Mouse (Mus musculus): ENCODE results near the gene Tenm3. TPM values are rescaled to one million over a fixed set of nuclear protein-coding genes. Genes with fewer than 3 reads are reported as not detected.

Gene Tenm3
- 30.4 and 49.8 TPM in 2 replicates for polyA plus RNA-seq (2014; fragmentation: Nextera tagmentation; extraction: Ambion mirVana)

- Histone ChIP-seq H3K27ac (ENCODE audit: low read depth, low read length) (peak within 1 kb of the TSS; percentile 52), H3K4me1 (replicated peaks; ENCODE audit: control insufficient read depth, insufficient read depth, low read length) (peaks cover 3% of the 10 kb centered on the region), H3K27me3 (ENCODE audit: control insufficient read depth, insufficient read depth, low read length) (peaks cover 13% of the 10 kb centered on the region), H3K4me3 (ENCODE audit: low read depth, low read length) (peak within 1 kb of the TSS; percentile 78), H3K4me2 (replicated peaks; ENCODE audit: low read depth, low read length) (peak within 1 kb of the TSS; percentile 92), H3K9ac (ENCODE audit: low read depth, low read length) (peak within 1 kb of the TSS; percentile 85), H3K9me3 (ENCODE audit: control insufficient read depth, low read length) (no peaks in the 10 kb centered on the region), H3K36me3 (ENCODE audit: control insufficient read depth, insufficient read depth, low read length) (no peaks in the 10 kb centered on the region)
- under 1% methylated on average over 19 of the region's 19 CpGs for WGBS
- ATAC-seq (ENCODE audit: low FRiP score), result peak; percentile 68
- peak; percentile 65 for DNase-seq (ENCODE audit: low spot score)
These were observed at the start of gene Tenm3 for GRCm38 (mm10) chr8:48843931-48844285. Tenm3 (minus strand) TSS chr8:48843951.

GRCm38 (mm10) chr8:48890216-48890765 is 46.5 kb upstream of the Tenm3 start:
- Histone ChIP-seq H3K27me3 (ENCODE audit: control insufficient read depth, insufficient read depth, low read length) (no peaks in the 10 kb centered on the region), H3K4me1 (replicated peaks; ENCODE audit: control insufficient read depth, insufficient read depth, low read length) (no peaks in the 10 kb centered on the region), H3K9me3 (ENCODE audit: control insufficient read depth, low read length) (no peaks in the 10 kb centered on the region), H3K4me3 (ENCODE audit: low read depth, low read length) (no peak overlapping the region), H3K4me2 (replicated peaks; ENCODE audit: low read depth, low read length) (no peak overlapping the region), H3K36me3 (ENCODE audit: control insufficient read depth, insufficient read depth, low read length) (no peaks in the 10 kb centered on the region), H3K9ac (ENCODE audit: low read depth, low read length) (no peak overlapping the region), H3K27ac (ENCODE audit: low read depth, low read length) (no peak overlapping the region)
- DNase-seq (ENCODE audit: low spot score), result peak; percentile 24
- WGBS, result 46% methylated on average over 7 of the region's 7 CpGs
- ATAC-seq (ENCODE audit: low FRiP score), result no peak

- no peak overlapping the region for H3K27ac ChIP-seq (ENCODE audit: low read depth, low read length)
- H3K4me2 ChIP-seq (replicated peaks; ENCODE audit: low read depth, low read length), result no peak overlapping the region
- no peak overlapping the region for H3K9ac ChIP-seq (ENCODE audit: low read depth, low read length)
- no peaks in the 10 kb centered on the region for H3K27me3 ChIP-seq (ENCODE audit: control insufficient read depth, insufficient read depth, low read length)
- H3K4me3 ChIP-seq (ENCODE audit: low read depth, low read length), result no peak overlapping the region
- H3K4me1 ChIP-seq (replicated peaks; ENCODE audit: control insufficient read depth, insufficient read depth, low read length), result no peaks in the 10 kb centered on the region
- ATAC-seq (ENCODE audit: low FRiP score), result no peak
- DNase-seq (ENCODE audit: low spot score), result no peak
- no peaks in the 10 kb centered on the region for H3K36me3 ChIP-seq (ENCODE audit: control insufficient read depth, insufficient read depth, low read length)
- WGBS, result 94% methylated on average over 4 of the region's 4 CpGs
- no peaks in the 10 kb centered on the region for H3K9me3 ChIP-seq (ENCODE audit: control insufficient read depth, low read length)
These were observed 40.5 kb upstream of the Tenm3 start for GRCm38 (mm10) chr8:48884270-48884669.

- Histone ChIP-seq H3K36me3 (ENCODE audit: control insufficient read depth, insufficient read depth, low read length) (no peaks in the 10 kb centered on the region), H3K9me3 (ENCODE audit: control insufficient read depth, low read length) (no peaks in the 10 kb centered on the region), H3K27ac (ENCODE audit: low read depth, low read length) (no peak overlapping the region), H3K4me1 (replicated peaks; ENCODE audit: control insufficient read depth, insufficient read depth, low read length) (no peaks in the 10 kb centered on the region), H3K9ac (ENCODE audit: low read depth, low read length) (no peak overlapping the region), H3K27me3 (ENCODE audit: control insufficient read depth, insufficient read depth, low read length) (no peaks in the 10 kb centered on the region), H3K4me2 (replicated peaks; ENCODE audit: low read depth, low read length) (no peak overlapping the region), H3K4me3 (ENCODE audit: low read depth, low read length) (no peak overlapping the region)
- DNase-seq (ENCODE audit: low spot score) (no peak), ATAC-seq (ENCODE audit: low FRiP score) (no peak)
- WGBS, result 89% methylated on average over 5 of the region's 5 CpGs
These were observed 36.8 kb upstream of the Tenm3 start for GRCm38 (mm10) chr8:48880585-48880984.

GRCm38 (mm10) chr8:48865972-48866371 is 22.2 kb upstream of the Tenm3 start:
- H3K9me3 ChIP-seq (ENCODE audit: control insufficient read depth, low read length), result no peaks in the 10 kb centered on the region
- 92% methylated on average over 5 of the region's 5 CpGs for WGBS

GRCm38 (mm10) chr8:48865485-48865884 is 21.7 kb upstream of the Tenm3 start:
- DNase-seq (ENCODE audit: low spot score), result no peak
- H3K9ac ChIP-seq (ENCODE audit: low read depth, low read length), result no peak overlapping the region
- no peak overlapping the region for H3K4me2 ChIP-seq (replicated peaks; ENCODE audit: low read depth, low read length)
- no peaks in the 10 kb centered on the region for H3K9me3 ChIP-seq (ENCODE audit: control insufficient read depth, low read length)
- H3K27ac ChIP-seq (ENCODE audit: low read depth, low read length), result no peak overlapping the region
- no peak overlapping the region for H3K4me3 ChIP-seq (ENCODE audit: low read depth, low read length)
- H3K27me3 ChIP-seq (ENCODE audit: control insufficient read depth, insufficient read depth, low read length), result no peaks in the 10 kb centered on the region
- H3K4me1 ChIP-seq (replicated peaks; ENCODE audit: control insufficient read depth, insufficient read depth, low read length), result no peaks in the 10 kb centered on the region
- no peaks in the 10 kb centered on the region for H3K36me3 ChIP-seq (ENCODE audit: control insufficient read depth, insufficient read depth, low read length)
- 76% methylated on average over 4 of the region's 4 CpGs for WGBS
- no peak for ATAC-seq (ENCODE audit: low FRiP score)

More at GRCm38 (mm10) chr8:48865972-48866371, 22.2 kb upstream of the Tenm3 start:
- Histone ChIP-seq H3K9ac (ENCODE audit: low read depth, low read length) (no peak overlapping the region), H3K27me3 (ENCODE audit: control insufficient read depth, insufficient read depth, low read length) (no peaks in the 10 kb centered on the region), H3K4me3 (ENCODE audit: low read depth, low read length) (no peak overlapping the region), H3K4me1 (replicated peaks; ENCODE audit: control insufficient read depth, insufficient read depth, low read length) (no peaks in the 10 kb centered on the region), H3K4me2 (replicated peaks; ENCODE audit: low read depth, low read length) (no peak overlapping the region), H3K27ac (ENCODE audit: low read depth, low read length) (no peak overlapping the region), H3K36me3 (ENCODE audit: control insufficient read depth, insufficient read depth, low read length) (no peaks in the 10 kb centered on the region)
- DNase-seq (ENCODE audit: low spot score) (no peak), ATAC-seq (ENCODE audit: low FRiP score) (no peak)

GRCm38 (mm10) chr8:48850223-48851010 is 6.7 kb upstream of the Tenm3 start:
- Histone ChIP-seq H3K27me3 (ENCODE audit: control insufficient read depth, insufficient read depth, low read length) (peaks cover 9% of the 10 kb centered on the region), H3K9me3 (ENCODE audit: control insufficient read depth, low read length) (no peaks in the 10 kb centered on the region), H3K4me2 (replicated peaks; ENCODE audit: low read depth, low read length) (no peak overlapping the region), H3K36me3 (ENCODE audit: control insufficient read depth, insufficient read depth, low read length) (no peaks in the 10 kb centered on the region), H3K4me1 (replicated peaks; ENCODE audit: control insufficient read depth, insufficient read depth, low read length) (no peaks in the 10 kb centered on the region; the same call in 1 of the 2 replicates), H3K4me3 (ENCODE audit: low read depth, low read length) (no peak overlapping the region), H3K27ac (ENCODE audit: low read depth, low read length) (no peak overlapping the region), H3K9ac (ENCODE audit: low read depth, low read length) (no peak overlapping the region)
- 27% methylated on average over 8 of the region's 8 CpGs for WGBS
- DNase-seq (ENCODE audit: low spot score), result no peak
- ATAC-seq (ENCODE audit: low FRiP score), result peak; percentile 63

GRCm38 (mm10) chr8:48849091-48849616 is 5.4 kb upstream of the Tenm3 start:
- peaks cover 13% of the 10 kb centered on the region for H3K27me3 ChIP-seq (ENCODE audit: control insufficient read depth, insufficient read depth, low read length)
- no peak overlapping the region for H3K9ac ChIP-seq (ENCODE audit: low read depth, low read length)
- H3K36me3 ChIP-seq (ENCODE audit: control insufficient read depth, insufficient read depth, low read length), result no peaks in the 10 kb centered on the region
- WGBS, result 43% methylated on average over 6 of the region's 6 CpGs
- no peak overlapping the region for H3K27ac ChIP-seq (ENCODE audit: low read depth, low read length)
- ATAC-seq (ENCODE audit: low FRiP score) (no peak), DNase-seq (ENCODE audit: low spot score) (no peak)
- H3K9me3 ChIP-seq (ENCODE audit: control insufficient read depth, low read length), result no peaks in the 10 kb centered on the region
- peaks cover 3% of the 10 kb centered on the region for H3K4me1 ChIP-seq (replicated peaks; ENCODE audit: control insufficient read depth, insufficient read depth, low read length)
- H3K4me3 ChIP-seq (ENCODE audit: low read depth, low read length), result no peak overlapping the region
- no peak overlapping the region for H3K4me2 ChIP-seq (replicated peaks; ENCODE audit: low read depth, low read length)

- no peak overlapping the region for H3K9ac ChIP-seq (ENCODE audit: low read depth, low read length)
- no peak overlapping the region for H3K27ac ChIP-seq (ENCODE audit: low read depth, low read length)
- no peaks in the 10 kb centered on the region for H3K9me3 ChIP-seq (ENCODE audit: control insufficient read depth, low read length)
- peaks cover 3% of the 10 kb centered on the region for H3K4me1 ChIP-seq (replicated peaks; ENCODE audit: control insufficient read depth, insufficient read depth, low read length)
- peaks cover 13% of the 10 kb centered on the region for H3K27me3 ChIP-seq (ENCODE audit: control insufficient read depth, insufficient read depth, low read length)
- peak overlapping the region; percentile 92 for H3K4me2 ChIP-seq (replicated peaks; ENCODE audit: low read depth, low read length)
- no peak for DNase-seq (ENCODE audit: low spot score)
- peak overlapping the region; percentile 78 for H3K4me3 ChIP-seq (ENCODE audit: low read depth, low read length)
- WGBS, result 7% methylated on average over 12 of the region's 12 CpGs
- H3K36me3 ChIP-seq (ENCODE audit: control insufficient read depth, insufficient read depth, low read length), result no peaks in the 10 kb centered on the region
- ATAC-seq (ENCODE audit: low FRiP score), result no peak
These were observed 1.2 kb upstream of the Tenm3 start for GRCm38 (mm10) chr8:48844961-48845360.

Measured in hindbrain, embryonic 11.5 days (tissue).